Mouse (Mus musculus) heart, embryonic 11.5 days (tissue): ENCODE data around the gene Ppm1k. TPM values are rescaled to one million over a fixed set of nuclear protein-coding genes. Genes with fewer than 3 reads are reported as not detected.
A peak's percentile ranks its signal among the peaks of the same experiment; 100 is the strongest.

ENCODE experiments used
- ATAC-seq: fragments of 200-750 bp; cut with Nextera tagmentation; replicated peaks from 2 replicates; pipeline ENCODE4 v1.8.0; 2017; ENCODE audit warnings: moderate library complexity; ENCODE audit not compliant: insufficient number of reproducible peaks, low FRiP score, low TSS enrichment
- H3K27ac ChIP-seq: fragments of 300-500 bp; sonication (generic); 2 replicates; pipeline ENCODE4 v1.5.1; 2014; ENCODE audit warnings: mild to moderate bottlenecking, low read depth, low read length
- H3K27me3 ChIP-seq: fragments of 300-500 bp; sonication (generic); 2 replicates; pipeline ENCODE4 v1.6.1; 2014; ENCODE audit warnings: mild to moderate bottlenecking, low read length, mixed read lengths; ENCODE audit not compliant: control insufficient read depth, insufficient read depth
- H3K36me3 ChIP-seq: fragments of 300-500 bp; sonication (generic); 2 replicates; pipeline ENCODE4 v1.6.1; 2014; ENCODE audit warnings: mild to moderate bottlenecking, low read length, moderate library complexity, mixed read lengths; ENCODE audit not compliant: control insufficient read depth, insufficient read depth
- H3K4me1 ChIP-seq: fragments of 300-500 bp; sonication (generic); 2 replicates; pipeline ENCODE4 v1.6.1; 2014; ENCODE audit warnings: low read length; ENCODE audit not compliant: control insufficient read depth, insufficient read depth
- H3K4me2 ChIP-seq: fragments of 300-500 bp; sonication (generic); 2 replicates; pipeline ENCODE4 v1.6.1; 2014; ENCODE audit warnings: mild to moderate bottlenecking, moderate library complexity
- H3K4me3 ChIP-seq: fragments of 300-500 bp; sonication (generic); 2 replicates; pipeline ENCODE4 v1.5.1; 2014; ENCODE audit warnings: low read depth, low read length
- H3K9ac ChIP-seq: fragments of 300-500 bp; sonication (generic); 2 replicates; pipeline ENCODE4 v1.6.1; 2014; ENCODE audit warnings: mild to moderate bottlenecking, low read depth, low read length, moderate library complexity
- H3K9me3 ChIP-seq: fragments of 300-500 bp; sonication (generic); replicated peaks from 2 replicates; pipeline ENCODE4 v1.6.1; 2016; ENCODE audit warnings: low read length; ENCODE audit not compliant: control insufficient read depth
- WGBS: fragments of 180-500 bp; shearing (Covaris S2); extraction: QIAGEN DNeasy Blood & Tissue Kit; methylation state at CpG from one replicate; pipeline ENCODE4 v1.1.7; 2014; ENCODE audit not compliant: insufficient replicate concordance; 5-methylcytosine and 5-hydroxymethylcytosine counted together
- polyA plus RNA-seq: library from polyadenylated mRNA; unstranded; fragments of >200 nt; fragmentation: Nextera tagmentation; extraction: Ambion mirVana; gene quantifications from 2 replicates; pipeline ENCODE4 v1.2.1, GENCODE M21; 2014

The Ppm1k gene
- polyA plus RNA-seq, result 14.8 and 15.2 TPM in 2 replicates

DNA sequence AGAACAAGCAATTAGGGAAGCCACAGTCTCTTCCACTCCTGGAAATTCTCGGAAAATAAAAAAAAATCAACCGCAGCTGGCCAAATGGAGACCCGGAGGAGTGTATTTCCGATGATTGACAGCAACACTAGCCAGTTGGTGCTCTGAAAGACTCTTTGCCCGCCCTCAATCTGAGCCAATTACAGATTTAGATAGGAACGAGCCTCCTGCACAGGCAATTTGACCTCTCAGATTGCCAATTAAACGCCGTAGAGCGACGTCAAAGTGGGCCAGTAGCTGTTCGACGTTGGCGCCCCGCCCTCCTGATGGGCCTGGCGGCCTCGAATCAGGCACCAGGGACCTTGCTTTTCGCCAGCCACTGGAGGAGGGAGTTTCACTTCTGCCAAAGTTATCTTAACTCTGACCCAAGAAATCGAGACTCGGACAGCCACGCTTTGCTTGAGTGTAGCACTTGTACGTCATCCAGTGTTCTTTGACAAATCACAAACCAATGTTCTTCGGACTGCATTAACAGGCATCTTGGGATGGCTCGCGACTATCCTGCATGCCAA is at the start of gene Ppm1k:
Gene Ppm1k, minus strand, starts transcription at position 83 of the 551 bp plus-strand sequence.
- ATAC-seq, result peak; percentile 92
- no peaks in the 10 kb centered on the region for H3K36me3 ChIP-seq
- WGBS, result under 1% methylated on average over 24 of the region's 24 CpGs

GRCm38 (mm10) chr6:57582356-57582755 is 47.1 kb upstream of the Ppm1k start:
- no peaks in the 10 kb centered on the region for H3K27me3 ChIP-seq
- no peak for ATAC-seq
- H3K27ac ChIP-seq, result no peak overlapping the region
- no peaks in the 10 kb centered on the region for H3K36me3 ChIP-seq
- H3K4me3 ChIP-seq, result no peak overlapping the region
- H3K4me2 ChIP-seq, result no peak overlapping the region
- 76% methylated on average over 4 of the region's 4 CpGs for WGBS
- no peaks in the 10 kb centered on the region for H3K9me3 ChIP-seq
- H3K4me1 ChIP-seq, result no peaks in the 10 kb centered on the region
- no peak overlapping the region for H3K9ac ChIP-seq

More for the DNA sequence above, at the start of gene Ppm1k:
- Histone ChIP-seq H3K27me3 (no peaks in the 10 kb centered on the region), H3K4me2 (peak within 1 kb of the TSS; percentile 84), H3K9ac (peak within 1 kb of the TSS; percentile 82), H3K27ac (peak within 1 kb of the TSS; percentile 84), H3K4me3 (peak within 1 kb of the TSS; percentile 76), H3K9me3 (no peaks in the 10 kb centered on the region), H3K4me1 (peaks cover 8% of the 10 kb centered on the region; the same call in 1 of the 2 replicates)

DNA sequence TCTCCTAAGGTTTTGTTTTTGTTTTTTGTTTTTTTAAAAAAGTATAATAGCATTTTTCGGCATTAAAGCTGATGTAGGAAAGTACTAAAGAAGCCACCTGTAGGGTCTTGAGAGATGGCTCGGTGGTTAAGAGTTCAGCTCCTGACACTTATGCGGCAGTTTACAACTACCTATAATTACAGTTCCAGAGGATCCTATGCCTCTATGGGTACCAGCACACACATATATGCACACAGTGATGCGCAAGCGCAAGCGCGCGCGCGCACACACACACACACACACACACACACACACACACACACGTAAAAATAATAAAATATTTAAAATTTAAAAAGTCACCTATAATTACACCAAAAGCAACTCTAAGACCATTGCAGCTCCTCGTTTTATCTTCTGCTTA is 46.3 kb upstream of the Ppm1k start:
- Histone ChIP-seq H3K4me3 (peak overlapping the region; percentile 59), H3K36me3 (no peaks in the 10 kb centered on the region), H3K4me2 (peak overlapping the region; percentile 79), H3K9me3 (no peaks in the 10 kb centered on the region), H3K9ac (no peak overlapping the region; the same call in 1 of the 2 replicates), H3K27me3 (no peaks in the 10 kb centered on the region), H3K4me1 (no peaks in the 10 kb centered on the region), H3K27ac (no peak overlapping the region)
- no peak for ATAC-seq
- 86% methylated on average over 12 of the region's 12 CpGs for whole genome bisulfite sequencing

DNA sequence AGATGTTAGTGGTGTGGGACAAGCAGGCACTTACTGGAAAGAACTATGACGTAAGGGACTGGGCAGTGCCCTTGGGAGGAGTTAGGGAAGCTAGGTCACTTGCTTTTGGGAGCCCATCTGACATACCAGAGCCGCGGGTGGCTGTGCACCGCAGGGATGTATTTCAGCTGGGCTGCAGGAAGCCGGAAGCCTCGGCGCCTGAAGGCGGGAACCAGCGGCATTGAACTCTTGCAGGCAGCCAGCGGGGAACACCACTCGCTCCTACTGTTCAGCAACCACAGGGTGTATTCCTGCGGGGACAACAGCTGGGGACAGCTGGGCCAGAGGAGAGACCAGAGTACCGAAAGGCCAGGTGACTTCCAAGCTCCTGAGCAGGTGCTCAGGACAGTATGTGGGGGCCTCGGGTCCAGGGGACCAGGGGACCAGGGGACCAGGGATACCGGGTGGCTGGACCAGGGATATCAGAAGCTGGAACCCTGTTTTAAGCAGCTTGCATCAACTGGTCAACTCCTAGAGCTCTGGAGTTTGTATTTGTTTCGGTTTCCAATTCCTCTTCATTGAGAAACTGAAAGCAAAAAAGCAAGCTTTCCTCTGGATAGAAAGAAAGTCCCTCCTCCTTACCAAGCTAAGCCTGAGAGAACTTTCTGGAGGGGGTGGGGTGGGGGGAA is 45.7 kb upstream of the Ppm1k start, which contains the start of gene Herc6:
Gene Herc6, plus strand, starts transcription at position 120 of the 668 bp plus-strand sequence.
- Histone ChIP-seq H3K9me3 (no peaks in the 10 kb centered on the region), H3K4me1 (no peaks in the 10 kb centered on the region), H3K4me3 (peak within 1 kb of the TSS; percentile 59), H3K9ac (peak within 1 kb of the TSS; percentile 73), H3K27me3 (no peaks in the 10 kb centered on the region), H3K36me3 (no peaks in the 10 kb centered on the region), H3K27ac (no peak within 1 kb of the TSS), H3K4me2 (peak within 1 kb of the TSS; percentile 79)
- ATAC-seq, result peak; percentile 80
- 1% methylated on average over 16 of the region's 16 CpGs for WGBS

- ATAC-seq, result no peak
- H3K9me3 ChIP-seq, result no peaks in the 10 kb centered on the region
- no peak overlapping the region for H3K4me3 ChIP-seq
- no peak overlapping the region for H3K27ac ChIP-seq
- no peak overlapping the region for H3K4me2 ChIP-seq
- H3K27me3 ChIP-seq, result no peaks in the 10 kb centered on the region
- no peak overlapping the region for H3K9ac ChIP-seq
- H3K4me1 ChIP-seq, result no peaks in the 10 kb centered on the region
- H3K36me3 ChIP-seq, result no peaks in the 10 kb centered on the region
Measured at GRCm38 (mm10) chr6:57571587-57571986, 36.3 kb upstream of the Ppm1k start.

DNA sequence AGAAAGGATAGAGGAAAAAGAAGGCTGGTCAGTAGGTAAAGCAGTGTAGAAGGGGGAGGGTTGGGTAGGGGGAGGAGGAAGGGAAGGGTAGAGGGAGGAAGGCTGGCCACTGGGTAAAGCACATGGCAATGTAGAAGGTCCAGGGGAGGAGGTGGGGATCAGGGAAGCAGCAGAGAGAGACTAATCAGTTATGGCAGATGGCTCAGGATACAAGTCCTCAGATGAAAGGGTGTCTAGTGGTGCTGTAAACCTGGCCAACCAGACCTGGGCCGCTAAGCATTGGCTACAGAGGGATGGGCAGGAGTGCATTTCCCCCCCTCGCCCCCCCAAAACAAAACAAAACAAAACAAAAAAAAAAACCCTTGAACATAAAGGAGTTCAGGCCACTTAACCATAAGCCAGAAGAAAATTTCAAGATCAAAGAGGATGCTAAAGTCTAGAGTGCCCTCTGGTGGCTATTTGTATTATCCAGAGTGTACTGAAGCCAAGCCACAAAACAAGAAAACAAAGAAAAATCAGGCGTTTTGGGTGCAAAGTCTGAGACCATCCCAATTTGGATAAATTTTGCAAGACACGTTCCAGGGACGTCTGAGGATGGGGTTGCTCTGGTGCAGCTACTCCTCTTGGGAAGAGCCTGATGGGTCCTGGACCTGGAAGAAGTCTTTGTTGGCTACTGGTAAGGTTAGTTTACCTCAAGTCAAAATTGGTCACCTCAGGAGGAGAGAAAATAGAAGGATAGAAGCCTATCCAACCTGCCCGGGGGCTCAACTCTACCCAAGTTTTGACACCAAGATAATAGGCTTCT is 35.1 kb upstream of the Ppm1k start:
- WGBS, result 9% methylated on average over 6 of the region's 6 CpGs
- Histone ChIP-seq H3K4me3 (no peak overlapping the region), H3K4me2 (no peak overlapping the region), H3K27ac (no peak overlapping the region), H3K27me3 (no peaks in the 10 kb centered on the region), H3K4me1 (no peaks in the 10 kb centered on the region), H3K36me3 (no peaks in the 10 kb centered on the region), H3K9ac (no peak overlapping the region), H3K9me3 (no peaks in the 10 kb centered on the region)
- no peak for ATAC-seq

GRCm38 (mm10) chr6:57567630-57568029 is 32.4 kb upstream of the Ppm1k start:
- Histone ChIP-seq H3K4me3 (no peak overlapping the region), H3K27ac (no peak overlapping the region), H3K4me1 (no peaks in the 10 kb centered on the region), H3K36me3 (no peaks in the 10 kb centered on the region), H3K4me2 (no peak overlapping the region), H3K27me3 (no peaks in the 10 kb centered on the region), H3K9ac (no peak overlapping the region), H3K9me3 (no peaks in the 10 kb centered on the region)
- ATAC-seq, result no peak
- 79% methylated on average over 2 of the region's 2 CpGs for WGBS

DNA sequence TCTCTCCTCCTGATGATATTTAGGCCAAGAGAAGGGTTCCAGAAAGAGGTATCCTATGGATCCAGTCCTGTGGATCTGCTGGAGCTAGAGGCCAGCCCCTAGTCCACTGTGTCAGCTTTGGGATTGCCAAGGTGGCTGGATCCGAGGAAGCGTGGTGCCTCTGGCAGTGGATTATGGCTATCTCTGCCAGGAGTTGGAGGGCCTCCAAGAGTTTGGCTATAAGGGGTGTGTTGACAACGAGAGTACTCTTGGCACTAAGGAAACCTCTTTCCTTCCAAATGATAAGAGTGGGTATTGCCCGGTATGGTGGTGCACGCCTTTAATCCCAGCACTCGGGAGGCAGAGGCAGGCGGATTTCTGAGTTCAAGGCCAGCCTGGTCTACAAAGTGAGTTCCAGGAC is 30.2 kb upstream of the Ppm1k start:
- H3K9ac ChIP-seq, result no peak overlapping the region
- no peaks in the 10 kb centered on the region for H3K27me3 ChIP-seq
- no peak for ATAC-seq
- H3K36me3 ChIP-seq, result no peaks in the 10 kb centered on the region
- no peak overlapping the region for H3K4me2 ChIP-seq
- WGBS, result 84% methylated on average over 7 of the region's 7 CpGs
- no peaks in the 10 kb centered on the region for H3K4me1 ChIP-seq
- peaks cover 3% of the 10 kb centered on the region; the same call in 1 of the 2 replicates for H3K9me3 ChIP-seq
- no peak overlapping the region for H3K27ac ChIP-seq
- H3K4me3 ChIP-seq, result no peak overlapping the region
